Mouse (Mus musculus) mature B cell (primary cell): ENCODE data around the gene Ttc3.

Source experiments
- in situ Hi-C: fragments of 300-500 bp; cut with MboI; formaldehyde crosslinking; loops from 2 replicates; pipeline ENCODE4 v1.14.3; 2019

Gene Ttc3

DNA sequence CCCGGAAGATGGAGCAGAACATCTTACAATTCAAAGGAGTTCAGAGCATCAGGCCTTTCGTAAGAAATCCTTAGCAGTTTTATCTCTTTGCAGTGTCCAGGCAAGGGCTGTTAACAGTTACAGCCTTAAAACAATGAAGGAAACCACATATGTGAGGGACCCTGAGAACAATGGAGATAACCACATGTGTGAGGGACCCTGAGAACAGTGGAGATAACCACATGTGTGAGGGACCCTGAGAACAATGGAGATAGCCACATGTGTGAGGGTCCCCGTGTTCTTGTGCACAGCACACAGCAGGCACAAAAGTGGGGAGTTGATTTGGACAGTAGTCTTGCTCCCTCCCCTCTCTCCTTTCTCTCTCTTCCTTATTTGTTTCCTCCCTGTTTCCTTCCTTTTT is 12.3 kb upstream of the Ttc3 start:
- in situ Hi-C loops, result no loop called here

DNA sequence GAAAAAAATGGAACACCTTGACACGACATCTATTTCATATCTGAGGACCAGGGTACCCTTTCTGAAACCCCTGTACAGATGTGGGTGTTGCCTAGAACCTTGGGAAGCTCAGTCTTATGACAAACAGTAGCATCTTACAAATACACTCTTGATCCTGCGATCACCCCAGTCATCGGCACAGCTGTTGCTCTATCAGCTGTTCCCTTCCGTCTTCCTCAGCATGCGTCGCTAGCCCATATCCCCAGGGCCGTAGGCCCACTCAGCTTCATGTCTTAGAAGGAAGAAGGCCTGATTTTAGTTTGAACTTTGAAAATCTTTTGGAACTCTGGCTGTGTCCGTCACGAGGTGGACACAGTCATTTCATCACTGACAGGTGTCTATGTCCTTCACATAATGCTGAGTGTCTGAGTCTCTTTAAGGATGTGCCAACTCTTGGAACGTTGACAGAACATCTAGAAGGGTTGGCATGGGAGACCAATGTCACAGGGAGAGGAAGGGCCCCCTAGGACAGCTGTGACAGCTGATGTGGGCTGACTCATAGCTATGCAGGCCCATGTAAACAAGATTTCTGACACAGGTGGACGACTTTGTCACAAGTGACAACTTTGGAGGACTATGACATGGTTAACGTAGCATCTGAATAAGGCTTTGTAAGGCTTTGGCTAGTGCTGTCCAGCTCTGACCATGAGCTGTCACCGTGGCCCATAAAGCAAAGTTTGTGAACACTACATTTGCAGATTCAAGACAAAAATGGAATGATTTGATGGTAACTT is 9.7 kb upstream of the Ttc3 start:
- in situ Hi-C loops, result no loop called here

- in situ Hi-C loops, result no loop called here
Measured at GRCm38 (mm10) chr16:94362174-94362873, 8.1 kb upstream of the Ttc3 start.

- in situ Hi-C loops, result no loop called here
Measured at GRCm38 (mm10) chr16:94363814-94364213, 6.6 kb upstream of the Ttc3 start.

DNA sequence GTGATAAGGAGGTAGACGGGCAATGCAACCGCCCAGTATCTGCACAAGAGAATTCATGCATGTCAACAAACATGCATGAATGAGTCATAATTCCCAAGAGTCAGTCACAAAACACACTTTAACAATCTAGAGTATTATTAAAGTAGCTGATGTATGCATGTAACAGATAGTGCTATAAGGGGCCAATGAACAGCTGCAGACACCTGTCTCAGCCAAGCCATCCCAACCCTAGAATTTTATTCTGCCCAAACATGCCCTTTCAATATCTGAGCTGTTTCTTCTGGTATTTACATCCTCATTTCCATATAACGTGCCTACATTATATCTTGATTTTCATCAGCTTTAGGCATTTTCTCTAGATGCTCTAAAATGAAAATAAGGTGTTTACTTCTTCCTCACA is 5.0 kb upstream of the Ttc3 start:
- in situ Hi-C loops, result no loop called here

- in situ Hi-C loops, result no loop called here
Measured at GRCm38 (mm10) chr16:94369596-94370172, 734 bp upstream of the Ttc3 start.

DNA sequence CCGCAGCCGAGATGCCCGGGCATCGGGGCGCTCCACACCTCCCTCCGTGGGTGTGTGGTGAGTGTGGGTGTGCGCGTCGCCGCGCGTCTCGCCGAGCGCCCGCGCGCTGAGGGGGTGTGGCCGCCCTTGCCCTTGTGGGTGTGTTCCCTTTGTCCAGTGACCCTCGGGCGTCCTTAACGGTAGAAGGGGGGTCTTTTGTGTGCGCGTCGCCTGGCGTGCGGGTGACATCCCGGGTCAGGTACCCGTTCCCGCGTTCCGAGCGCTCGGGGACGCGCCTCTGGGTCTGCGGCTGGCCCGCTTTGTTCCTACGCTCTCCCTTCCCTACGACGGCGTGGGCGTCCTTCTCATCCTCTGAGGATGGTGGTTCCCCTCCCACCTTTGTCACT is 490 bp downstream of the Ttc3 start:
- in situ Hi-C loops, result no loop called here

DNA sequence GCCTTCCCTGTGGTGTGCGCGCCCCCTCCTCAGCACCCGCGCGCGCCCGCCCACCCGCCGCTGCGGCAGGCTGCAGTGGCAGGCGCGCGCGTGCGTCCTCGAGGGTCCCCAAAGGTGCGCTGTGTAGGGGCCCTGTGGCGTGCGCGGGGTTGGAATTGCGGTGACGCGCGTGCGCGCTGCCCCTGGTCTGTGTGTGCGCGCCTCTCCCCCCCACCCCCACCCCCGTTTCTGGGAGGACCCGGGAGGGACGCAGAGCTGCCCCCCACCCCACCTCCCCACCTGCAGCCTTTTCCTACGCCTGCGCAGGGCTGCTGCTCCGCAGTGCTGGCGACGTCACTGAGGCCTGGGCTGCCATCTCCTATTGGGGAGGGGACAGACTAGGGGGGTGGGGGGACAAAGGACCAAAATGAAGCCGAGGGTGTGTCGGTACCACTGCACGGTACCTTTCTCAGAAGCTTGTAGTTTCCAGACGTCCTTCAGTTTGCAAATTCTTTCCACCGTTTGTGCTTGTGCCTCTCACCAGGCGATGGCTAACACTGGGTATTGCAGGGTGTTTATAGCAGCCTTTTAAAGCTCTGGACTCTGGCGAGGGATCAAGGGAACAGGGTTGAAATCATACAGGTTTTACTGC is 998 bp downstream of the Ttc3 start, which contains the start of gene Pigp:
Gene Pigp, minus strand, starts transcription at position 542 of the 631 bp plus-strand sequence.
- in situ Hi-C loops, result no loop called here

DNA sequence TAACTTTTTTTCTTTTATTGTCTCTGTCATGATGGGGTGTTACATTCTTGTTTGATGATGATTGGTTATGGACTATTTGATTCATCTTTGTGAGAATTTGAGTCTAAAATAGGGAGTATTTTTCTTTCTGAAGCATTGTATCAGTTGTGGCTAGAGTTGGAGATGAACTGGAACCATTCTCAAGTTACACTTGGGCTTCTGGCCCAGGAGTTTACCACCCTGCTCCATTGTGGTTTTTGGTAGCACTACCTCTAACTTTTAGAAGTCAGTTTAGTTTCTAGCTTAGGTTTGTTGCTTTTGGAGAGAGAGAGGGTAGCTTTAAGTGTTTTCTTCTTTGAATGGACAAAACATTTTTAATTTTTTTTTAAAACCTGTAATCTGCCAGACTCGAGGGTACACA is 9.0 kb downstream of the Ttc3 start:
- in situ Hi-C loops, result no loop called here

GRCm38 (mm10) chr16:94383277-94383676 is 12.9 kb downstream of the Ttc3 start:
- in situ Hi-C loops, result no loop called here

GRCm38 (mm10) chr16:94387690-94388089 is 17.3 kb downstream of the Ttc3 start:
- in situ Hi-C loops, result no loop called here

DNA sequence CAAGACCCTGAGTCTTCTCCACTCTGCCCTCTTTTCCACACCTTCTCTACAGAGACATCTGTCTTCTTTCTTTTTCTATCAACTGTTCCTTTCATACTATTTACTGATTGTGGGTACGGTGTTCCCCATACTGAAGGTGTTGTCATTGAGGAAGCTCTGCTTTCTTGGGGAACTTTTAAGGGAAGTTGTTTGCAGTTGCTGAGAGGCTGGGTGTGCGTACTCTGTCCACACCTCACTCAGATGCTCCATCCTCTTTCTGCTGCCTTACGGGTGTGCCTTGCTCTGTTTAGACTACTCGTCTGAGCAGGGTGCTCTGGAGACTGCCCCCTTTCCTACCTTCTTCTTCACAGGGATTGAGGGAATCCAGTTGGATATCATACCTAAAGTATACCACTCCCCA is 21.9 kb downstream of the Ttc3 start:
- in situ Hi-C loops, result no loop called here

GRCm38 (mm10) chr16:94395051-94395450 is 24.6 kb downstream of the Ttc3 start:
- in situ Hi-C loops, result no loop called here

DNA sequence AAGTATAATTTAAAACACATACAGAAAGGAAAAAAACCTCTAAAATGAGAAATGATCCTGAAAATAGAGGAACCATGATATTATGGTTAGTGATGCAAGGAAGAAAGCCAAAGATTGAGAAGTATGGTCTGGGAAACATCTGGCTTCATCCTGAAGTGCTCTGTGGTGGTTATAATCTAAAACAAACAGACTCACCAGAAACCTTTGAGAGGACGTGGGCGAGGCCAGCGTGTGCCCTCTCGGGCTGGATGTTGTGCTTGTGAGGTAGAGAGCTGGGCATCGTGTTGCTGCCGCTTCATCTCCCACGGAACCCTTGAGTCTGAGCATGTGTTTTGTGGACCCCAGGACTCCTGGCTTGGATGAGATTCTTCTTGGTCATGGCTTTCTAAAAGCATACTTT is 26.2 kb downstream of the Ttc3 start:
- in situ Hi-C loops, result no loop called here

GRCm38 (mm10) chr16:94399141-94399540 is 28.7 kb downstream of the Ttc3 start:
- in situ Hi-C loops, result no loop called here

DNA sequence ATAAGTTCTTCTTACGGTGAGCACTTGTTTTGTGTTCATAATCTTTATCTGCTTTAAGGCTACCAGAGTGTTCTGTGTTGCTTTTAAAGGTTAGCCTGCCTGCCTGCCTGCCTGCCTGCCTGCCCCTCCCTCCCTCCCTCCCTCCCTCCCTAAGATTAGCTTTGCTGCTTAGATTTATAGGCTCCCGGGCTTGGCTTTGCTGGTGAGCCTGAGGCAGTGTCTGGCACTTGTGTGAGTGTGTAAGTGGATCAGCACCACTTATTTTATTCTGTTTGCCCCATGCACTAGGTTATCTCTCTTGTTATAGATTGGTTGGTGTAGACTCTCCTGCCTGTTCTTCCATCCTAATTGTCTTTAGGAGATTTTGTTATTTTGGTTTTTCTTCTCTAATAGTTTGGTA is 31.2 kb downstream of the Ttc3 start:
- in situ Hi-C loops, result no loop called here

DNA sequence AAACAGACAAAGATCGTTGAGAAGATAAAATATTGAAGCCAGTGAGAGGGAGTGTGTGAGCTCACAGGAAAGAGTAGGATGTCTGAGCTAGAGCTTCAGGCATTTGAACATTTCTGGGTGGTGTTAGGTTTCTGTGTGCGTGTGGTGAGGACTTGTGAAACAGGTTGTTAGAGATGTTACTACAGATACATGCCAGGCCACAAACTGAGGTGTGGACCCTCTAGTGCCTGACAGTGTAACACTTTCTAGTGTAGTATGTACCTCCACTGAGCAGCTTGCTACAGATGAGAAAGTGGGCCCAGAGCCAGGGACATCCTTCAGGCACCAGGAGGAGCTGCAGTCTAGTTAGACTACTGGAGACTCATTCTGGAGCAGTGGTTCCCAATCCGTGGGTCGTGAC is 31.8 kb downstream of the Ttc3 start:
- in situ Hi-C loops, result no loop called here

- in situ Hi-C loops, result no loop called here
Measured at GRCm38 (mm10) chr16:94411287-94411686, 40.9 kb downstream of the Ttc3 start.

DNA sequence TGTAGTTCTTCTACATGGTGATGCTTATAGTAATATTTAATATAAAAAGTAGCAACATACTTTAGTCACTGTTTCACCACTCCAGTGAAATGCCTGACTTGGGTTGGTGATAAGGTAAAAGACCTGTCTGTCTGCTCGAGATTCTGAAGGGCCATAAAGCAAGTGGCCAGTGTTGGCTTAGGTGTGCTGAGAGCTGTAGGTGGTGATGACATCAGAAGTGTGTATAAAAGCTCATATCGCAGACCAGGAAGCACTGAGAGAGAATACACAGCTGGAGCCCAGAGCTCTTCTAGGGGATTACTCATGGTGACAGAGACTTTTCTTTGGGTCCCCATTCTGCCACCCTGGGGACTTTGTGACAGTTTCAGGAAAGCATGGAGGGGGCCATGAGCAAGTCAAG is 41.8 kb downstream of the Ttc3 start:
- in situ Hi-C loops, result no loop called here

GRCm38 (mm10) chr16:94412760-94413159 is 42.3 kb downstream of the Ttc3 start:
- in situ Hi-C loops, result no loop called here

GRCm38 (mm10) chr16:94414151-94414550 is 43.7 kb downstream of the Ttc3 start:
- in situ Hi-C loops, result no loop called here

GRCm38 (mm10) chr16:94420498-94420897 is 50.1 kb downstream of the Ttc3 start:
- in situ Hi-C loops, result no loop called here

DNA sequence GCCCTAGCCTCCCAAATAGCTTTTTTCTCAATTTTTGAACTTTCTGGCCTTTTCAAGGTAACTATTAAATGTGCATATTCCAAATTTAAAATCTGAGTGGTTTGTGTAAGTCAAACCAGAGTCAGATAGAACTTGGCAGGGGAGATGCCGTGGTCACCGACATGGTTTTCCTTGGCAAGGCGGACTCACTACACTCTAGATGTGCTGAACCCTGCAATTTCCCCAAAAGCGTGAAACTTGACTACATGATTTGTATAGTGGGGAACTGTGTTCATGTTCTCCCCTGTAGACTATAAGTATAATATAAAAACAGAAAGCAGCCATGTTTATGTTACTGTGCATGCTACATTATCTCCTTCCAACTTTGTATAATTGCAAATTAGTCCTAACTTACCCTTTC is 58.5 kb downstream of the Ttc3 start:
- in situ Hi-C loops, result no loop called here
